Mouse (Mus musculus) mouse embryonic stem cell (cell line): Measurements from ENCODE around the gene Snap91.

ENCODE experiments used
- in situ Hi-C, 2 experiments: fragments of 300-500 bp; cut with MboI; formaldehyde crosslinking; loops; 1 replicate in 1 of 2; 3 replicates in 1 of 2; pipeline ENCODE4 v1.14.3; 2019 to 2020; ENCODE audit warnings: low sequenced_read_pairs in 2 of 2, low pct_unique_long_range_greater_than_20kb in 1 of 2, mixed read lengths in 1 of 2; ENCODE audit not compliant: unreplicated experiment in 1 of 2

The Snap91 gene

DNA sequence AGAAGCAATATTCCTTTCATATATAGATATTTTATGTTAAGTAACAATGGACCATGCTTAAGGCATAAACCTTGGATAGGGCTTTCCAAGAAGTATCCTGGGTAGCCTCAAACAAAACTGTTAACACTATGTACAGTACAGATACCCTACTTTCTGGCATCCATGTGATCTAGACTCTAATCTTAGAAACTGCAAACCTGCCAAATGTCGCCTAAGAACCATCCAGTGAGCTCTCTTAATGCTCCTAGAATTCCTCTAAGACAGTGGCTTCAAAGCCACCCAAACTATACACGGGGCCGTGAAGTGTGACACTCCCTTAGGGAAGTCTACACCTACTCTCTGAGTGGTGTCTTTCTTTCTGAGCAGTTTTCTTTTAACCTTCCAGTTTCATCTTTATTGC is 107.6 kb downstream of the Snap91 start:
- in situ Hi-C loops = no loop called here

DNA sequence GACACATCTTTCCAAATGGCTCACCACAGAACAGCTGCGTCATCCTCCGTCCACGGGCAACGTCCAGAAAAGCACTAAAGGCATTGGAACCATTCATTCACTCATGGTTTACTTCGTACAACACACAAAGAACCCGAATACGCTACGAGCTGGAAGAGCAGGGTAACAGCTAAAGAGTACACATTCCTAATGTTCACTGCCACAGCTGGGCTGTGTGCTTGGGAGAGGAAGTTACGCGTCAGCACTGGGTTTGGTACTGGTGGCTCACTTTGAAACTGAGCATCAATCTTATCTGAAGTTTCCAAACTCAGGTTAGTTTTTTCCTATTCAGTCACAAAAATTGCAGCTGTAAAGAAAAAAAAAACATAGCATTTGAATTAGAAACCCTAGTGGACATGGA is 113.5 kb downstream of the Snap91 start:
- in situ Hi-C loops = no loop called here

DNA sequence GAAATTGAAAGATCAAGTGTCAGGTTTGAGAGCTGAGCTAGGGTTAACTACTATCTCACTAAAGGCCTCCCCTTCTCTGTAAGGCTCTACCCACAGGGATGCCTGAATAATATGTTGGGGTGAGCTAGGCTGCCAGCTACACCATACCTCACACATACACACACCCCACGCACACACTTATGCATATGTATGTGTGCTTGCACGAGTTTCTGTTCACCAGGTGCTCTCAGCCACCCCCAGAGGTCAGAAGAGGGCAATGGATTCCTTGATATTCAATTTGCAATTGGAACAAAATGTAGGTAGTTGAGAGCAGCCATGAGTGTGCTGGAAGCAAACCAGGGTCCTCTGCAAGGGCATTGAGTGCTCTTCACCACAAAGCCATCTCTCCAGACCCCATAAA is 116.5 kb downstream of the Snap91 start:
- in situ Hi-C loops = no loop called here

DNA sequence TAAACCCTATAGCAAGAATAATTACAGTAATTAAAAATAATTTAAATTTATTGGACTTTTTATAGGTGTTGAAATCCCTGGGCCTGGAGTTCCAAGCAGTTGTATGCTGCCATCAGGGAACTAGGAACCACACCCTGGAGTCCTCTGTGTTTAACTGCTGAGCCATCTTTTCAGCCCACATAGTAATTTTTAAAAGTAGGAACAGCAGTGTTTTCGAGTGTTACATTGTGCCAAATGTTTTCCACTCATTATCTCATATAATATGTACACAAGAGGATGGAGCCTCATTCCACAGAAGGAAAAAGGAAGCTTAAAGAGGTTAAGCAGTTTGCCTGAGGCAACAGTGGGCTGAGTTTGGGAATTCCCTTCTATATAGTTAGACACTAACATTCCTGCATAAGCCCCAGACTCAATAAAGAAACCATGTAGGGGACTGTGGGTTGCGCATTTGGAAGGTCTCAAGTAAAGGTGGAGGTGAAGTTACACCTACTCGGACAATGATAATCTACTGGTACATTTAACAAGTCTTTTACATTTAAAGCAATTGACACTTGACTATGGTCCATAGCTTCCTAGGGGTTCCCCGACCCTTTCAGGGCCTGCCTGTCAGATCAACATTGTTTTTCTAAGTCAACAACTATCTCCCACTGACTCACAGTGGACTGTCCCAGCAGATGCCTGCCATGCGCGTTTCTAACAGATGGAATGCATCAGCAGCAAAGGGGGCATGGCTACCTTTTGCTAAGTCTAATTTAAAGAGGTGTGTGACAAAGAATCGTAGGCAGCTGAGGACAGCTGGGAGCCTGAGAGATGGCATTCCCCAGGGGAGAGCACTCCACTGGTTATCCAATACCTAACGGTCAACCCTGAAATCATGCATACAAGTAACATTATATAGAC is 117.7 kb downstream of the Snap91 start:
- in situ Hi-C loops = no loop called here

DNA sequence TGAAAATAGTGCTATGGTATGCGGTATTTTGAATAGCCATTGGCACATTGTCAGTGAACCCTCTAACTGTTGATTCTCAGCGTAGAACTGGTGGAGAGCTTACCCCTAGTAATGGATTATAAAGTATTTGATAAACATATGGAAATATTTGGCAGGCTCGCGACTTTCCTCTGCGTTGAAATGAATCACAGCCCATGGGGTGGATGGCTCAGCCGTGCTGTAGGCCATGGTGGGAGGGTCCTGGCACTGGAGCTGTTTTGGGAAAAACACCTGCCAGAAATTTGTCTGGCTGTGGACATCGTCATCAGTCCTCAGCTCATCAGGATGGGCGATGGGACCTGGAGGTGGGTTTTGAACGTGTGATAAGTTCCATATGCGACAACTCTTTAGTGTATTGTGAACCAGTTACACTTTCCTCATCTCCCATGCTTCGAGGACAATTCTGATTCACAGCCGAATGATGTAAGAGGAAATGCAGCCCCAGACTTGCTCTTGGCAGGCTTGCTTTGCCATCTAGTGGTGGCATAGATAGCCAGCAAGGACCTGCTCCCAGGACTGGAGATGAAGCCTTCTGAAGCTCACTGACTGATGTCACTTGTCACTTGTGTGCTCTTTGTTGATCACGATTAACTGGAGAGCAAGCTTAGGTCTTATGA is 134.4 kb downstream of the Snap91 start:
- in situ Hi-C loops = loop anchor here in 1 of 2 experiments (10.0 kb wide), 1 partner anchor 161 kb away; no protein-coding TSS in a partner anchor

DNA sequence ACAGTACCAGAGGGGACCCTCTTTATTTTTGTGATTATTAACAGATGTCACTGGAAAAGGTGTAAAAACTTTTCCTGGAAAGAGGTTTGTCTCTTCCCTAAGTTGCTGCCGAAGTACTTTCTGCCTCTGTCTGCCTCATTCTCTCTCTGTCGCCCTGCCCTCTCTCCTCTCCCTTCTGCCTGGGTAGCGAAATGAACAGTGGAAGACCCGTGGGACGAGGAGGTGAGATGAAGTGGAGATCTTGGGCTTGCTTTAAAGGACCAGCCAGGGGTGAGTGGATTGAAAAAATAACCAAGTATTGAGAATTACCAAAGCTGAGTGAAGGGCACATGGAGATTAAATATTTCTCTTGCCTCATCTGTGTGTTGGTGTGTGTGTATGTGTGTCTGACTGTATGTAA is 136.4 kb downstream of the Snap91 start:
- in situ Hi-C loops = loop anchor here (5.0 to 10.0 kb wide), 2 partner anchors 52 to 159 kb away; no protein-coding TSS in a partner anchor

DNA sequence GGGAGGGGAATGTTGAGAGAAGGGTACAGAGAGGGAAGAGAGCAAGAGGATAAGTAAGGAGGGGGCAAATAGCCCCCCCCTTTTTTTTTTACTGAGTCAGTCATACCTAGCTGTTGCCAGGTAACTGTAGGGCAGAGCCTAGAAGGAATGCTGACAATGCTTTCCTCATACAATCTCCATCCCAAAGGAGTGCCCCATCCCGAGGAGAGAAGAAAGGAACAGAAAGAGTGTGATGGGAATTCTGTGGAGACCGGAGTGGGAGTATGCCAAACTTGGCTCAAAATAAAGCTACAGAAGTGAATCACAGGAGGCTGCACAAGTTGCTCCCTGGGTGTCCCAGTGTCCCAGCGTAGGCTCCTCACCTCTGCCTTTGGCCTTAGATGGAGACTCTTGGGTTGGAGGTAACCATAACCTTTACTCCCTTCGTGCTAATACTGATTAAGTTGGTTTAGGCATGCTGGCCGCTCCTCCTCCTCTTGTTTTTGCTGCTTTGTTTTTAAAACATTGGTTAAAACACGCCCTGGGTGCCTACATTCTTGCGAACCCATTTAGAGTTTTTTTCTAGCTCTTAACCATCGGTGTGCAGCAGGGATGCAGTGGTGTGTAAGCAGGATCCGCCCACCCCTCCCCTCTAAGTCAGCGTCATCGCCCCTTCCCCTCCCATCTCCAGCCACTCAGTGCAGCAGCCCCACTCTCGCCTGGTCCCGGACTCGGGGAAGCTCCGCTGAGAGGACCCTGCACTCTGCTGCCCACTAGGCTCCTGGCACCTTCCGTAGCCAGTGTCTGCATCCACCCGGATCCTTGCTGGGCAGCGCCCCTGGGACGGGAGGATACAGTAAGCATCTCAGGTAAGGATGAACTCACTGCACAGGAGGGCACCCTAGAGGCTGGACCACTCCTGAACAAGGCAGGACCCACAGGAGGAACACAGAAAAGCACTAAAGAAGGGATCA is 137.2 kb downstream of the Snap91 start, which contains the start of gene Prss35:
TSS of gene Prss35 (plus strand) at position 691 of the 953 bp plus-strand sequence.
- in situ Hi-C loops = loop anchor here (5.0 to 10.0 kb wide), 2 partner anchors 51 to 158 kb away; no protein-coding TSS in a partner anchor

DNA sequence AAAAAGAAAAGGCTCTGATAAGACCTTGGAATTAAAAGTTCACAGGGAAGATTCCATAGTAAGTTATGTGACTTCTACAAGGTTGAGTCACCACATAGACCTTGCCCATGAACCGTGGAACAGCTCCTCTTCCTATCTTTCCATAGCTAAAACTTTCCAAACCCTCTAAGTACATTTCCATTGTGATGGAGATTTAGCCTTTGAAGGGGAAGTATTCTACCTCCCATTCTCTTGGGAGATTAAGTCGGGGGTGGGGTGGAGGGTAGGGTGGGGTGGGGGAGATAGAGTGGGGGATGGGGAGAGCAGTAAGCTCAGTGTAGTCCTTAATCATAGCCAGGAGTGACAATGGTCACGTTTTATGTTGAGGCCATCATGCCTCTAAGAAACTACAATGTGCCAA is 140.5 kb downstream of the Snap91 start:
- in situ Hi-C loops = loop anchor here (5.0 to 10.0 kb wide), 2 partner anchors 48 to 155 kb away; no protein-coding TSS in a partner anchor

DNA sequence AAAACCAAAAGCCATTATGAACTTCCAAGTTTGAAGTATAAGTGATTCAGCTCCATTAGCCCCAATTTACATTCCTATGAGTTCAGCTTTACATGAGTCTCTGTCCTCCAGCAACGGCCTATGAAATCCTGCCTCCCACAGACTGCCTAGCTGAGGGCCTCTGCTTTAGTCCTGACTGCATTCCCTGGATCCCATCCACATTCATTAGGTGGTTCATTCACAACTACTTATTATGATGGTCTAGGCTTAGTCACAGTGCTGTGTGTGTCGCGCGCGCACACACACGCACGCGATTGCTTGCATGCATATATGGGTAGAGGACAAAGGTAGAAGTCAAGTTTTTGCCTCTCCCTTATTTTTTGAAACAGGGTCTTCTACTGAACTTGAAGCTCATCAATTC is 141.7 kb downstream of the Snap91 start:
- in situ Hi-C loops = no loop called here

DNA sequence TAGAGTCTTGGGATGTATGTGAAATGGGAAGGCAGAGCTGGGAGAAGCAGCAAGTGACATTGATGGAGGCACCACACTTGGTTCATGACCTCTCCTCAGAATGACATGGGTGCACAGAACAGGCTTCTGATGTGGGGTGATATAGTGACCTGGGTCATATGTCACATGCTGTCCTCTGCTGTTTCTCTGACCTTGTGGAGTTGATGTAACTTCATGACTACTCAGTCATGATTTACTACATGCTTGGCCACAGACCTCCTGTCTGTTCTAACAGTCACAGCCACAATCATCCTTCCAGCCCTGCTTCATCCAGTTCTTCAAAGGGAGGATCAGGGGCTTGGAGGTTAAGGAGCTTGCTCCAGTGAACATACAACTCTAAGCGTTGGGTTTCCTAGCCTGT is 142.4 kb downstream of the Snap91 start:
- in situ Hi-C loops = no loop called here

DNA sequence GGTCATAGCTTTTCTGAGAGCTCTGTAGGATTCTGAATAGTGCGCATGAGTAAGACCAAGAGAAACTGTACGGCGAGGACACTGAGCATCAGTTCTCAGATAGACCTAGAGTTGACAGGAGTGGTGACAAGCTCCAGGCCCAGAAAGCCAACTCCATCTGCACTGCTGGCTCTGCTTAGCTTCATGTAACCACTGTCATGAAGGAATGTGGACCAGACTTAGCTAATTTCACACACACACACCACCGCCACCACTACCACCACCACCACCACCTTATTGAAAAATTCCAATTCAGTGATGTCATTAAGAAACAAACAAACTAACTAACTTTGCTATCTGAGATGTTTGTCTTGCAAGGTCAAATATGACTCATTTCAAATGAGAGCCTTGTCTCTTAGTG is 143.5 kb downstream of the Snap91 start:
- in situ Hi-C loops = no loop called here

DNA sequence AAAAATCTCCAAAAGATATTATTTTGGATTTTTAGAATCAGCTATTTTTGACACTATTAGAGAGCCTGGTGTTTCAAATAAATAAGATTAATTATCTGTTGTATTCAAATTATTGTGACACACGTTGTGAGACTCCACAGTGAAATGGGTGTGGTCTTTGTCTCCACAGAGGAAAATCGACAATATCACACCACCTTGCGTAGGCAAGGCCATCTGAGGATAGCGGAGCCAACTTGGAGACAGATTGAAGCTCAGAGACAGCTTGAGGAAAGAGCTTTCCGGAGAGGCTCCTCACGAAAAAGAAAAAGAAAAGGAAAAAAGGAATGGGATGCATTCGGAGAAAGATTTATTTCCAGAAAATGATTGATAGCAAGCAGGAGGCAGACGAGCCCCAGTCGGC is 145.7 kb downstream of the Snap91 start:
- in situ Hi-C loops = no loop called here

DNA sequence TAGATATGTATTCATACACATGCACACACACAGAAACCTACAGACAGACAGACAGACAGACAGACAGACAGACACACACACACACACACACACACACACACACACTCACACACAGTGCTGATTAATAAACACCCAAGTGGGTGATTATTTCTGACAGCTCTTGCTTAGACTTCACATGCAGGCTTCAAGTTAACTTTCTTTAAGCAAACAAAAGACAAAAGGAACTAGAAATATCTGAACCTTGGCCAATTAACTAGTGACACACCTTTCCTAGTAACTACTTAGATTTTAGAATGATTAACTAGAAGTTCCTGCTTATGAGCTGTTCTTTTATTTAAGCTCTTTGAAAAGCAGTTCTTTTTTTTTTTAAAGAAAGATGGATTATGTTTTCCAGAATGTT is 146.1 kb downstream of the Snap91 start:
- in situ Hi-C loops = no loop called here

DNA sequence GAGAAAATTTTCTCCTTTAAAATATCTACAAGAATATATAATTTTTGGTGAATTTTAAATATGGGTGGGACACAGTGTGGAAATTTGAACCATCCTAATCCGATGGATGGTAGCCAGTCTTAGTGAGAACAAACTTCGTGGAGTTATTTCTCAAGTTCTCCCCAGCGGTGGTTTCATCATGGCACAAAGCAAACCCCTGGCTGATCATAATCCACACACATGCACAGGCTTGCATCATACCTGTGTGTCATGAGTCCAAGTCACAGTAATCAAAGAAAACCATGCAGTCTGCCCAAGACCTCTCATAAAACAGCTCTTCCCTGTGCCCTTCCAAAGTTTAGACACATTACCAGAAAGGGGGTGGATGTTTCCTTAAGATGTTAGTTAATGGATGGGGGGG is 150.6 kb downstream of the Snap91 start:
- in situ Hi-C loops = no loop called here

DNA sequence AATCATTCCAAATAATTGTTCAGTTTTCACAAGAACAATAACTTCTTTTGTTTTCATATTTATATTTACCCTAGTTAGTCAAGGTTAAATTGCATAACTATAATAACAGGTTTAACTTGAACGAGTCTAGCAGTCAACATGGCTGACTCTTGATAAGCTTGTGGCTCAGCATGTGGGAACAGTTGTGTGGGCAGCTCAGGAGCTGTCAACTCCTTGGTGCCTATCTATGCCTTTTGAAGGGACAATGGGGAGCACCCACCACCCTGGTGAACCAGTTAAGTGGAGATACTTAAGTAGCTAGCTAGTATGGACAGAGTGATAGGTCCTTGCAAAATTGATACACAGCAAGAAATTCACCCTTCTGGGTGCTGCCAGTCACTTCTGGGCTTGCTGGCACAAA is 151.4 kb downstream of the Snap91 start:
- in situ Hi-C loops = no loop called here

DNA sequence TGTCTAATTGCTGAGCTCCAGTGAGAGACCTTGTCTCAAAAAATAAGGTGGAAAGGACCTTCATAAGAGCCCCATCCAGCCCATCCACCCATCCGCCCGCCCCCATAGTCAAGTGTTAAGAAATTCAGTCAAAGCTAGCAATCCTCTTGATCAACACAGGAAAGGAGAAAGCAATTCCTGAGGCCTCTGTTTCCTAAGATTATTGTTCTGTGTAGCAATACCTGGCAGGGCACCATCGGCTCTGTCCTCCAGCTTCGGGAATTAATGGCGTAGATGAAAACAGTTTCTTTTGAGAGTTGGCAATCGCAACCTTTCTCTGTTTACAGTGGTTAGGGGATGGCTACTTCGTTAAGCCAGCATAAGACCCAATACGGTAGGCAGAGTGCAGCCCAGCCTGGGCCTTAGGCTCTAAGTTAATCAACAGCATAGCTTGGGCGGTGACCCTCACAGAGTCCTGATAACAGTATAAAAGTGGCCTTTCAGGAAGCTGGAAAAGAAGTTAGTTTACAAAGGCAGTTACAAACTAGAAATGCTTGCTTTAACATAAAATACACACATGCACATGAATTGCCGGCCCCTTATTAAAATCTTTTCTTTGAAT is 152.1 kb downstream of the Snap91 start:
- in situ Hi-C loops = no loop called here

DNA sequence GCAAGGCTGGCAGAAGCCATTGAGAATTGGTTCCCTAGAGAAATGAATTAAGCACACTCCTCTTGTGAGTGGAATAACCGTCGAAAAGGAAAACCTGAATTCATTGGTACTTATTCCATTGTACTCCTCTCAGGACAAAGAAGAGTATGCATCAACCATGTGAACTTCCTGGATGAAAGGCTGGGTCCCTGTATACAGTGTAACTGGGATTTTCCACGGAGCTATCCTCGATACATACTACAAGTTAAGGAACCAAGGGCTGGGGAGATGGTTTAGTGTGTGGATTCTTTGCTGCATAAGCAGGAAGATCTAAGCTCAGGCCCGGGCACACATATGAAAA is 154.1 kb downstream of the Snap91 start:
- in situ Hi-C loops = no loop called here

DNA sequence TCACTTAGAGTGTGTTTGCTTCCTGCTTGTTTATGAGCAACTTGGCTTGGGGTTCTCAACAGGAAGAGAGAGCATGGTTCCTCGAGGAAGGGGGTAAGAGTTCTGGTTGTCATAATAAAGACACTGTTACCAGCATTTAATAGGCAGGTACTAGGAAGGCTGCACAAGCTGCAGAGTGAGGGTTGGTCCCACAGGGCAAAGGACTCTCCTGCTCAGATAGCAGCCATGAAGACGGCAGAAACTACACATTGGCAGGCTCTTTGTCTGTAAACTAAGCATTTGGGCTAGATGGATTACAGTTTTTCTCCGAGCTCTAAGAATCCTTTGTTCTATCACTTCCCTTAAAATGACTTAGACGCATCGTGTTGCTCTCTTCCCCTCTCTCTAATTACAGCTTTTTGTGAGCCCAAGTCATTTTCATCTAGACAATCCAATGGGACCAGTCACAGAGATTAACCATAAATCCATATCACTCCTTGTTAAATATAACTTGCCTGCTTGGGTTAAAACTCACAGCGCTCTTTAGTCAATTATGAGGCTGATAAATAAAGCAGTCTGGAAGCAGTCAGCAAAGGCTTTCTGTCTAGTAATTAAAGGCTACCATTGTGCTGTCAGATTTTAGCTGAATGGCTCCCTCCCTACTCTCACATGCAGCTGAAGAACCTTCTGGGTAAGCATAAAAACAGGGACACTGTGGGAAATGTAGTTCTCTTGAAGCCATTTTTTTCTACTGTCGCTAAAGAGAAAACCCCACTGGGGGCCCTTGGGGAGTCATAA is 154.7 kb downstream of the Snap91 start:
- in situ Hi-C loops = no loop called here
